Mouse (Mus musculus) myocyte (in vitro differentiated cells): ENCODE data around the gene Sumo1.

Source experiments
- CEBPB ChIP-seq: IDR thresholded peaks from 2 replicates; pipeline ENCODE4 v1.6.1; 2011; ENCODE audit warnings: mild to moderate bottlenecking, moderate library complexity; ENCODE audit not compliant: poor library complexity, insufficient read depth, severe bottlenecking
- E2F4 ChIP-seq: IDR thresholded peaks from one replicate; pipeline ENCODE4 v1.6.1; 2011; ENCODE audit warnings: mild to moderate bottlenecking, control low read depth, moderate library complexity; ENCODE audit not compliant: insufficient read depth
- MAX ChIP-seq: IDR thresholded peaks from one replicate; pipeline ENCODE4 v1.6.1; 2011; ENCODE audit warnings: low read depth, mild to moderate bottlenecking, control low read depth
- POLR2A ChIP-seq: IDR thresholded peaks from one replicate; pipeline ENCODE4 v1.6.1; 2011; ENCODE audit warnings: low read depth, mild to moderate bottlenecking, control low read depth, moderate library complexity; ENCODE audit not compliant: insufficient read length
- POLR2AphosphoS2 ChIP-seq: IDR thresholded peaks from one replicate; pipeline ENCODE4 v1.6.1; 2011; ENCODE audit warnings: low read depth, control low read depth; ENCODE audit not compliant: insufficient read length
- SRF ChIP-seq: IDR thresholded peaks from one replicate; pipeline ENCODE4 v1.6.1; 2011; ENCODE audit warnings: low read depth; ENCODE audit not compliant: control insufficient read depth, insufficient read length
- TCF12 ChIP-seq: IDR thresholded peaks from one replicate; pipeline ENCODE4 v1.6.1; 2011; ENCODE audit warnings: mild to moderate bottlenecking, control low read depth; ENCODE audit not compliant: poor library complexity, insufficient read depth, severe bottlenecking
- TCF3 ChIP-seq: IDR thresholded peaks from one replicate; pipeline ENCODE4 v1.6.1; 2011; ENCODE audit warnings: low read depth, control low read depth; ENCODE audit not compliant: insufficient read length
- USF1 ChIP-seq: IDR thresholded peaks from one replicate; pipeline ENCODE4 v1.6.1; 2011; ENCODE audit warnings: low read depth, mild to moderate bottlenecking, control low read depth, moderate library complexity

GRCm38 (mm10) chr1:59580131-59580751 lies 90.4 kb downstream of the Sumo1 start:
- TF ChIP-seq E2F4 (no peak), USF1 (no peak), POLR2A (no peak), POLR2AphosphoS2 (no peak), TCF12 (no peak), MAX (no peak), SRF (no peak), CEBPB (peak; percentile 58), TCF3 (no peak)
